Mouse (Mus musculus) hindbrain, postnatal 0 days (tissue): ENCODE data around the gene Ninj2. TPM values are rescaled to one million over a fixed set of nuclear protein-coding genes. Genes with fewer than 3 reads are reported as not detected.

Experiments used
- ATAC-seq: fragments of 200-750 bp; cut with Nextera tagmentation; 2 replicates; pipeline ENCODE4 v1.8.0; 2017; ENCODE audit warnings: mild to moderate bottlenecking, moderate TSS enrichment, moderate library complexity
- DNase-seq: peaks from one replicate; pipeline ENCODE4 v3.0.0-alpha.2; 2015; ENCODE audit warnings: low spot score
- H3K27ac ChIP-seq: fragments of 300-500 bp; sonication (generic); 2 replicates; pipeline ENCODE4 v1.5.1; 2014; ENCODE audit warnings: mild to moderate bottlenecking
- H3K27me3 ChIP-seq: fragments of 300-500 bp; sonication (generic); 2 replicates; pipeline ENCODE4 v1.6.1; 2014; ENCODE audit warnings: low read length, mixed read lengths; ENCODE audit not compliant: insufficient read depth
- H3K36me3 ChIP-seq: fragments of 300-500 bp; sonication (generic); 2 replicates; pipeline ENCODE4 v1.6.1; 2014; ENCODE audit warnings: low read length, mixed read lengths; ENCODE audit not compliant: insufficient read depth
- H3K4me1 ChIP-seq: fragments of 300-500 bp; sonication (generic); 2 replicates; pipeline ENCODE4 v1.6.1; 2014; ENCODE audit warnings: antibody characterized with exemption, low read length, mixed read lengths; ENCODE audit not compliant: insufficient read depth
- H3K4me2 ChIP-seq: fragments of 300-500 bp; sonication (generic); 2 replicates; pipeline ENCODE4 v1.6.1; 2014; ENCODE audit warnings: low read depth, mild to moderate bottlenecking, low read length, moderate library complexity, mixed read lengths
- H3K4me3 ChIP-seq: fragments of 300-500 bp; sonication (generic); 2 replicates; pipeline ENCODE4 v1.5.1; 2014; ENCODE audit warnings: low read length
- H3K9ac ChIP-seq: fragments of 300-500 bp; sonication (generic); replicated peaks from 2 replicates; pipeline ENCODE4 v1.6.1; 2014; ENCODE audit warnings: mild to moderate bottlenecking, low read length, moderate library complexity, mixed read lengths
- H3K9me3 ChIP-seq: fragments of 300-500 bp; sonication (generic); 2 replicates; pipeline ENCODE4 v1.6.1; 2016; ENCODE audit warnings: low read length, mixed read lengths
- CTCF ChIP-seq: IDR thresholded peaks from 2 replicates; pipeline ENCODE4 v1.5.1; 2016; ENCODE audit warnings: antibody characterized with exemption, control low read depth, low read depth
- WGBS: fragments of 180-500 bp; shearing (Covaris S2); extraction: QIAGEN DNeasy Blood & Tissue Kit; methylation state at CpG from one replicate; pipeline ENCODE4 v1.1.7; 2014; 5-methylcytosine and 5-hydroxymethylcytosine counted together
- polyA plus RNA-seq: library from polyadenylated mRNA; unstranded; fragments of >200 nt; fragmentation: Nextera tagmentation; extraction: Ambion mirVana; gene quantifications from 2 replicates; pipeline ENCODE4 v1.2.1, GENCODE M21; 2015
- total RNA-seq: library from RNA; depleted of rRNA; stranded (reverse); fragments of >200 nt; gene quantifications from 2 replicates; pipeline ENCODE4 v1.2.3, GENCODE M21; 2014

The Ninj2 gene
- total and polyA plus RNA-seq, 2 experiments from 2014 or later: not detected

GRCm38 (mm10) chr6:120064627-120065026, 28.5 kb upstream of the Ninj2 start:
- ATAC-seq: no peak
- 37% methylated on average over 2 of the region's 2 CpGs for WGBS
- no peaks in the 10 kb centered on the region for H3K36me3 ChIP-seq

GRCm38 (mm10) chr6:120065552-120066177, 27.5 kb upstream of the Ninj2 start:
- no peak for ATAC-seq
- Histone ChIP-seq H3K27me3 (no peaks in the 10 kb centered on the region), H3K9me3 (no peaks in the 10 kb centered on the region), H3K4me2 (no peak overlapping the region), H3K27ac (no peak overlapping the region), H3K9ac (no peak overlapping the region), H3K4me3 (no peak overlapping the region), H3K36me3 (no peaks in the 10 kb centered on the region), H3K4me1 (no peaks in the 10 kb centered on the region)
- WGBS: 80% methylated on average over 6 of the region's 6 CpGs
- no peak for DNase-seq
- TF ChIP-seq CTCF: no peak

More at GRCm38 (mm10) chr6:120064627-120065026, 28.5 kb upstream of the Ninj2 start:
- DNase-seq: no peak
- Histone ChIP-seq H3K27ac (no peak overlapping the region), H3K4me3 (no peak overlapping the region), H3K9ac (no peak overlapping the region), H3K4me1 (no peaks in the 10 kb centered on the region), H3K9me3 (no peaks in the 10 kb centered on the region), H3K4me2 (no peak overlapping the region), H3K27me3 (no peaks in the 10 kb centered on the region)
- TF ChIP-seq CTCF: no peak

- Histone ChIP-seq H3K9ac (no peak overlapping the region), H3K4me3 (no peak overlapping the region), H3K4me1 (no peaks in the 10 kb centered on the region), H3K4me2 (no peak overlapping the region), H3K27me3 (no peaks in the 10 kb centered on the region), H3K36me3 (no peaks in the 10 kb centered on the region), H3K9me3 (0 out of 2 replicates have a peak, but pooled peaks cover 3% of the 10 kb centered on the region), H3K27ac (no peak overlapping the region)
- no peak for TF ChIP-seq CTCF
- 82% methylated on average over 3 of the region's 3 CpGs for WGBS
- no peak for DNase-seq
- no peak for ATAC-seq
These were observed 23.6 kb upstream of the Ninj2 start for GRCm38 (mm10) chr6:120069546-120069945.

GRCm38 (mm10) chr6:120072630-120073029, 20.5 kb upstream of the Ninj2 start:
- WGBS: 81% methylated on average over 2 of the region's 2 CpGs

GRCm38 (mm10) chr6:120076619-120077450, 16.3 kb upstream of the Ninj2 start:
- no peak for ATAC-seq
- no peak overlapping the region for H3K9ac ChIP-seq
- WGBS: 86% methylated on average over 6 of the region's 6 CpGs

More at GRCm38 (mm10) chr6:120072630-120073029, 20.5 kb upstream of the Ninj2 start:
- Histone ChIP-seq H3K4me3 (no peak overlapping the region), H3K27ac (no peak overlapping the region), H3K27me3 (no peaks in the 10 kb centered on the region), H3K4me2 (no peak overlapping the region), H3K9ac (no peak overlapping the region), H3K4me1 (no peaks in the 10 kb centered on the region), H3K9me3 (0 out of 2 replicates have a peak, but pooled peaks cover 3% of the 10 kb centered on the region), H3K36me3 (no peaks in the 10 kb centered on the region)
- no peak for DNase-seq
- no peak for TF ChIP-seq CTCF
- no peak for ATAC-seq

GRCm38 (mm10) chr6:120079547-120079946, 13.6 kb upstream of the Ninj2 start:
- no peak for ATAC-seq
- DNase-seq: no peak
- Histone ChIP-seq H3K9me3 (no peaks in the 10 kb centered on the region), H3K27ac (no peak overlapping the region), H3K4me3 (no peak overlapping the region), H3K27me3 (no peaks in the 10 kb centered on the region), H3K36me3 (no peaks in the 10 kb centered on the region), H3K4me1 (no peaks in the 10 kb centered on the region), H3K9ac (no peak overlapping the region), H3K4me2 (no peak overlapping the region)
- no peak for TF ChIP-seq CTCF
- WGBS: 88% methylated on average over 10 of the region's 10 CpGs

More at GRCm38 (mm10) chr6:120076619-120077450, 16.3 kb upstream of the Ninj2 start:
- Histone ChIP-seq H3K4me3 (no peak overlapping the region), H3K4me2 (no peak overlapping the region), H3K4me1 (no peaks in the 10 kb centered on the region), H3K36me3 (no peaks in the 10 kb centered on the region), H3K9me3 (no peaks in the 10 kb centered on the region), H3K27ac (no peak overlapping the region), H3K27me3 (no peaks in the 10 kb centered on the region)
- DNase-seq: no peak
- no peak for TF ChIP-seq CTCF
